Mouse (Mus musculus): ENCODE measurements around the gene Pakap. TPM values are rescaled to one million over a fixed set of nuclear protein-coding genes. Genes with fewer than 3 reads are reported as not detected.
A peak's percentile ranks its signal among the peaks of the same experiment; 100 is the strongest.

The Pakap gene
- polyA plus RNA-seq, 1 experiment: 1.9 TPM

DNA sequence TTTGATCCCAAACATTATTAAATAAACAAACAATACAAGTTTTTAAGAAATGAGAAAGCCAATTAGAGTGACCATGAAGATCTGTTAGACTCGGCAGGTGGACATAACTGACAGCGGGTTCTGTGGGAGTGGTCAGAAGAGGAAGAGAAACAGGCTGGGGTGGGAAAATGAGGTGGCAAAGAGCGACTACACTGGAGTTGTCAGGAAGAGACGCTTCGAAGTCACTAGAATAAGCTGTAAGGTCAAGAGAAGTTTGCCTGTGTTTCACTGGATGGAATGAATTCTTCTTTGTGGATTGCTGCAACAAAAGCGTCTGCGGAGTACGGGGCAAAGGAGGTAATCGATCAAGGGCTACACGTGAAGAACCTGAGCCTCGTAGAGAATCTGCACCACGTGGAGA is 109.9 kb downstream of the Pakap start:
- no peak for DNase-seq (ENCODE audit: low read depth)
- TF ChIP-seq CTCF (IDR thresholded peaks at IDR 0.05; ENCODE audit: borderline replicate concordance, extremely low read depth, insufficient read depth, insufficient read length) (no peak), POLR2A (IDR thresholded peaks at IDR 0.05; ENCODE audit: borderline replicate concordance, extremely low read depth, insufficient read depth, insufficient read length, poor library complexity, severe bottlenecking) (no peak)

DNA sequence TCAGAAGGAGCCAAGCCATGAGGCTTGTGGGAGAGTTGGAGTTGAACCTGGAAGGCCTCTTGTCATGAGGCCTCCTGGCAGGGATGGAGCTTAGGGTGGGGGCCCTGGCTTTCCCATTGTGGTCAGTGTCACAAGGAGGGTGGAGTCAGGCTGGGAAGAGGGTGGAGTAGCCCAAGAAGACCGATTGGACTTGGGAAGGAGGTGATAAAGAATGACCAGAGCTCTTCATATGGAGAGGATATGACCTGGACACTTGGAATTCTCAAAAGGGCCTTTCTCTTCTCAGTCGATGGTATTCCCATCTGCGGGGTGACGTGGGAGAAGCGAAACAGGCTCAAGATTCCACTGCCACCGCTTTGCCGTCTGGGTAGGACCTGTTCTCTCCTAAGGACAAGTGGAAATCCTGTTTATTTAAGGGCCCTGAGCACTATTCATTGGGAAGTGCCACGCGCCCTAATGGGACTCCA is 111.0 kb downstream of the Pakap start:
- TF ChIP-seq POLR2A (IDR thresholded peaks at IDR 0.05; ENCODE audit: borderline replicate concordance, extremely low read depth, insufficient read depth, insufficient read length, poor library complexity, severe bottlenecking) (no peak), CTCF (IDR thresholded peaks at IDR 0.05; ENCODE audit: borderline replicate concordance, extremely low read depth, insufficient read depth, insufficient read length) (no peak)
- no peak for DNase-seq (ENCODE audit: low read depth)

DNA sequence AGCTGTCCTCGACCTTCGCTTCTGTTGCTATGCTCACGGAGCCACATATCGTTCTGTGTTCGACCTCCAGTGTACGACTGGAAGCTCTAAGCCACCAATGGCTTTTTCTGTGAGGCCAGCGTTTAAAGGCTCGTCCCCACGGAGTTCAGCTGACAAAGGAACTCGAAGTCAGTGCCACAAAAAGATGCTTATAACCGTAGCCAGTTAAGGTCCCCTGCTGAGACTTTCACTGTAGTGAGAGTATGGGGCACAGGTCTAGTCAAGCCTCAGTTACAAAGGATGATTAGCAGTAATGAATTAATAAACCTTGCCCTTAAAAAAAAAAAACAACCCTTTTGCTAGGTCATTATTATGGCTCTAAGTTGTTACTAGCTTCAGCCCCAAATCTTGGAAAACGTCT is 112.2 kb downstream of the Pakap start:
- no peak for TF ChIP-seq POLR2A (IDR thresholded peaks at IDR 0.05; ENCODE audit: borderline replicate concordance, extremely low read depth, insufficient read depth, insufficient read length, poor library complexity, severe bottlenecking)
- TF ChIP-seq CTCF (IDR thresholded peaks at IDR 0.05; ENCODE audit: borderline replicate concordance, extremely low read depth, insufficient read depth, insufficient read length): no peak
- DNase-seq (ENCODE audit: low read depth): no peak

DNA sequence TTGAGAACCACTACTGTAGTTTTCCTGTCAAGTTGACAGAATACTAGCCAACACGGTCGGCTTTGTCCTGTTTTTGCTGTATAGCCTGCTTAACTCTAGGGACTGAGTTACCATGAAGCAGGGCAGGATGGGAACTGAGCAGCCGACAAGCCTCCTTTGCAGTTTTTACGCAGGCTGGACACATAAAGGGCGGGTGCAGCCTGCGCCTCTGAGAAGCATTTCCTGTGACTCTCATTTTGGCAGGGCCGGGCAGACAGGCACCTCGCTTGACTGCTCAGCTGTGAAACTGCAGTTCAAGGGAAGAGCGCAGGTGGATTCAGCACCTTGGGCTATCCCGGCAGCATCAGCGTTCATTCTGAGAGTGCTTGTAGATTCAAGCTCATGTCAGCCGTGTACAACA is 113.5 kb downstream of the Pakap start:
- peak; percentile 24 for DNase-seq (ENCODE audit: low read depth)
- TF ChIP-seq CTCF (IDR thresholded peaks at IDR 0.05; ENCODE audit: borderline replicate concordance, extremely low read depth, insufficient read depth, insufficient read length) (no peak), POLR2A (IDR thresholded peaks at IDR 0.05; ENCODE audit: borderline replicate concordance, extremely low read depth, insufficient read depth, insufficient read length, poor library complexity, severe bottlenecking) (no peak)

DNA sequence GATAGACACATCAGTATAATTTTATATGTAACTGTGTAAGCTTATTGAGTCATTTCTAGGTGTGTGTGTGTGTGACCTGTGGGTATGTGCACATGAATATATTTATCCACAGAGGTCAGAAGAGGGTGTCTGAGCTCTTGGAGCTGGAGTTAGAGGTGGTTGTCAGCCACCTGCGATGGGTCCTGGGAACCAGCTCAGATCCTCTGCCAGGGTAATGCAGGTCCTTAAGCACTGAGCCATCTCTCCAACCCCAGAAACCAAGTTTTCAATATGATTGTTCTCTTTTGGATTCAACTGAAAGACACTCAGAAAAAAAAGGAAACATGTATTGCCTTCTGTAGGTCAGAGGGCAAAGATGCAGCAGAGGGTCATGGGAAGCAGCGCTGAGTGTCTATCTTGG is 114.4 kb downstream of the Pakap start:
- no peak for DNase-seq (ENCODE audit: low read depth)
- no peak for TF ChIP-seq CTCF (IDR thresholded peaks at IDR 0.05; ENCODE audit: borderline replicate concordance, extremely low read depth, insufficient read depth, insufficient read length)
- TF ChIP-seq POLR2A (IDR thresholded peaks at IDR 0.05; ENCODE audit: borderline replicate concordance, extremely low read depth, insufficient read depth, insufficient read length, poor library complexity, severe bottlenecking): no peak

DNA sequence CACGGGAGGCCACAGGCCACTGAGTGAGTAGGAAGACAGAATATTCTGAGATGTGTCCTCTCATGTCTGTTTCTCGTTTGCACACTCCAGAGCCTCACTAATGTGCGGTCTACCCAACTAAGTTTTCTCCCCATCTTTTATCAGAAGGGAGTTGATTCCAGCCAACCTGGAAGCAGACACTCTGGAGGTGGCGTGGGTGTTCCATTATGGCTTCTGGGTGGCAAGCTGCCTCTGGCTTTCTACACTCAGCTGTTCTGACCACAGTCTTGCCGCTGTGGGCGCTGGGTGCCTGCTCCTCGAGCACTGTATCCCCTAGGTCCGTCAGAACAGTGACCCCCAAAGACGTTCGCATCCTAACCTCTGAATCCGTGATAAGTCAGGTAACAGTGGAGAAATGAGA is 115.0 kb downstream of the Pakap start:
- no peak for DNase-seq (ENCODE audit: low read depth)
- TF ChIP-seq CTCF (IDR thresholded peaks at IDR 0.05; ENCODE audit: borderline replicate concordance, extremely low read depth, insufficient read depth, insufficient read length) (no peak), POLR2A (IDR thresholded peaks at IDR 0.05; ENCODE audit: borderline replicate concordance, extremely low read depth, insufficient read depth, insufficient read length, poor library complexity, severe bottlenecking) (no peak)

DNA sequence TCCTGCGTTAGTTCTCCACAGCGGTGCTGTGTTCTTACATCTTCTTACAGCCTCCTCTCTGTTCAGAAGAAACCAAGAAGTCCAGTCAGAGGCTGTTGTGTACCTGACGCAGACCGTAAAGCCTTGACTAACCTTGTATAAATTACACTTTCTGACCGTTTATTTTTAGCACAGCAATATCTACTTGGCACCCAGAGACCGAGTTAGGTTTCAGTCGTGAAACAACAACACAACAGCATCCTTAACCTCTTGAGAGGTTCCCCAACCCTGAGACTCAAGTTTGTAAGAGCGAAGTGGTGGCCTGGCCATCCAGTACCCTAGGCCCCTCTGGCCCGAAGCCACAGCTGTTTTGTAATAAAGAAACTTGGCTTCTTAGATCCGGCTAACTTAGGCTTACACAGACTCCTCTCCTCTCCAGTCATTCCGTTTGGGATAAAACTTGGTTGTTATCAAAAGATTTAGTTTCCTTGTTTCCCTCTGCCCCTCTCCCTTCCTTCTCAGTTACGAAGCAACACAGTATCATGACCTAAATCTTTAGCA is 116.8 kb downstream of the Pakap start:
- TF ChIP-seq CTCF (IDR thresholded peaks at IDR 0.05; ENCODE audit: borderline replicate concordance, extremely low read depth, insufficient read depth, insufficient read length) (no peak), POLR2A (IDR thresholded peaks at IDR 0.05; ENCODE audit: borderline replicate concordance, extremely low read depth, insufficient read depth, insufficient read length, poor library complexity, severe bottlenecking) (no peak)
- no peak for DNase-seq (ENCODE audit: low read depth)

DNA sequence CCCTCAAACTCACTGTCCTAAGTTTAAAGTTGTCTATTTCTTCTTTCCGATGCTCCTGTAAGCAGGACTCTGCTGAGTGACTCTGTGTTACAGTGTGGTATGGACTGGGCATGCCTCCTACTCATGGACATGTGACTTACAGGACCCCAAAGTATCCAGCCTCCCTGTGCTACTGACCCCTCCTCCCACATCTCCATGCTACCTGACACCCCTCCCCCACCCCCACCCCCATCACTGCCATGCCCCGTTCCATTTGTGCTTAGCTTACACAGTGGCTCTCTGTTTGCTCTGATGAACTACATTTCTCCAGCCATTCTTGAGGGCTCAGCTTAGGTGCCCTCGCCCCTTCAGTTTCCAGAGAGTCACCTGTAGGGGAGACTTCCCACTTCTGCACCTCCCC is 118.8 kb downstream of the Pakap start:
- no peak for TF ChIP-seq CTCF (IDR thresholded peaks at IDR 0.05; ENCODE audit: borderline replicate concordance, extremely low read depth, insufficient read depth, insufficient read length)
- TF ChIP-seq POLR2A (IDR thresholded peaks at IDR 0.05; ENCODE audit: borderline replicate concordance, extremely low read depth, insufficient read depth, insufficient read length, poor library complexity, severe bottlenecking): no peak
- no peak for DNase-seq (ENCODE audit: low read depth)

DNA sequence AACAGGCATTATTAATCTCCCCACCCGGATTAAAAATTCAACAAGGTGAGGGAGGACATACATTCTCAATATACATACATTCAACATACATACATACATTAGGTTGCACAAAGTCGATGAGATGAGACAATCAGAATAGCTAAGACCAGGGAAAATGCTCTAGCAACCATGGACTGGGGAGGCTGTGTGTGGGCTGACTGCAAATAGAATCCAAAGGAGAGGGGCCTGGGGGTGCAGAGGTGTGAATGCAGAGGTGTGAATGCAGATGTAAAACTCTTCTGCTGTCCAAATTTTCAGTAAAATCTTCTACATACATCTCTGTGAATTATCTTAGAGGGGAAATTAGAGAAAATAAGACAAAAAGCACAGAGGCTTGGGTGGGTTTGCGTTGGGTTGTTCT is 119.6 kb downstream of the Pakap start:
- TF ChIP-seq CTCF (IDR thresholded peaks at IDR 0.05; ENCODE audit: borderline replicate concordance, extremely low read depth, insufficient read depth, insufficient read length) (no peak), POLR2A (IDR thresholded peaks at IDR 0.05; ENCODE audit: borderline replicate concordance, extremely low read depth, insufficient read depth, insufficient read length, poor library complexity, severe bottlenecking) (no peak)
- DNase-seq (ENCODE audit: low read depth): no peak

DNA sequence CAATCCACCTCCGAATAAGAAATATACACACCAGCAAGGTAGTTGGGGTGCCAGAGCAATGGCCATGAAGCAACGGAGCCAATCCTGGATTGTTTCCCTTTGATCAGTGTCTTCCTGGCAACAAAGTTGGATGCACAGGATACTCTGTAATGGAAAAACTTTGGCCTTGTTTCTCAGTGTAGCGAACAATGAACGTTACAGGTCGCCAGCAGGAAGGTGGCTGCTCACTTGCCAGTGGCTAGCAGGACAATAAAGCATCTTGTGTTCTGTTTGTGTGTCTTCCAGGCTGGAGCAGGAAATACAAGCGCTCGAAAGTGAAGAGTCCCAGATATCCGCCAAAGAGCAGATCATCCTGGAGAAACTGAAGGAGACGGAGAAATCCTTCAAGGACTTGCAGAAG is 120.2 kb downstream of the Pakap start:
- no peak for DNase-seq (ENCODE audit: low read depth)

DNA sequence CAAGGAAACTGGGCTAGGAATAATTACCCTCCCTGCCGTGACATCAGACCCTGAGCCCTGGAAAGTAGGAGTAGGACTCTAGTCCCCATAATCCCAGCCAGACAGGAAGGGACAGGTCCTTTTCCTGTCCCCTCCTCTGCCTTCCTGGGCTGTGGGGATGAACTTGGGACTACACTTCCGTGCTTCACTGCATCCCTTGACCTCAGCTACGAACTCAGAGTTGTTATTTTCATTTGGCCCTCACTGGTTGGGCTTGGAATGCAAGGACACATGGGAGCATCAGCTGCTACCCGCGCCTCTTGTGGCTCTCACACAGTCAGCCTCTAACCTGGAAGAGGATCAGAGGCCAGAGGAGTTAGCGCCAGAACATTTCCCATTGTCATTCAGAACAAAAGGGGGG is 122.0 kb downstream of the Pakap start:
- no peak for DNase-seq (ENCODE audit: low read depth)
- TF ChIP-seq CTCF (IDR thresholded peaks at IDR 0.05; ENCODE audit: borderline replicate concordance, extremely low read depth, insufficient read depth, insufficient read length) (no peak), POLR2A (IDR thresholded peaks at IDR 0.05; ENCODE audit: borderline replicate concordance, extremely low read depth, insufficient read depth, insufficient read length, poor library complexity, severe bottlenecking) (no peak)

More for the DNA sequence above, 120.2 kb downstream of the Pakap start:
- no peak for TF ChIP-seq CTCF (IDR thresholded peaks at IDR 0.05; ENCODE audit: borderline replicate concordance, extremely low read depth, insufficient read depth, insufficient read length)
- no peak for TF ChIP-seq POLR2A (IDR thresholded peaks at IDR 0.05; ENCODE audit: borderline replicate concordance, extremely low read depth, insufficient read depth, insufficient read length, poor library complexity, severe bottlenecking)

DNA sequence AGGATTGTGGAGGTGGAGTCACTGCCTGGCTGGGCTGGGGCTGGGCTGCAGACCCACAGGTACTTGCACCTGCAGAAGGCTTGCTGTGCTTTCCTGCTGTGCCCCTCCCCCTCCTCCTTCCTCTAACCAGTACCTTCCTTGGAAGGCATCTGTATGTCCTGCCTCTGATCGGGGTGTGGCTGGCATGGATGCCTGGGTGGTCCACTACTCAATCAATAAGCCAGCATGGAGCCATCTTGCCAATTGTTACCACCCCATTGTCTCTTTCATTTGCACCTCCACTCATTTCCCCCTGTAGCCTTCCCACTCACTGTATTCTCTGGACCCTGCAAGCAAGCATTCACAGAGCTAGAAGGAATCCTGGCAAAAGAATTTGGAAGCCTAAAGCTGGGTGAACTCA is 122.8 kb downstream of the Pakap start:
- TF ChIP-seq POLR2A (IDR thresholded peaks at IDR 0.05; ENCODE audit: borderline replicate concordance, extremely low read depth, insufficient read depth, insufficient read length, poor library complexity, severe bottlenecking) (no peak), CTCF (IDR thresholded peaks at IDR 0.05; ENCODE audit: borderline replicate concordance, extremely low read depth, insufficient read depth, insufficient read length) (no peak)
- no peak for DNase-seq (ENCODE audit: low read depth)
